Mouse (Mus musculus) testis, adult 2 months (tissue): Measurements from ENCODE around the gene Gm36079.
"Not testable (repeated sequence)": the region's sequence is repeated elsewhere in the genome, so short reads cannot be mapped to it uniquely, and the experiment has no call there.

Source experiments
- CTCF ChIP-seq: fragments of 200-500 bp; IDR thresholded peaks from 2 replicates; pipeline ENCODE4 v1.5.1; 2012; ENCODE audit warnings: low read depth, mild to moderate bottlenecking, inconsistent platforms, low read length, moderate library complexity; ENCODE audit not compliant: control insufficient read depth, insufficient read depth, insufficient replicate concordance
- POLR2A ChIP-seq: fragments of 200-500 bp; IDR thresholded peaks from 2 replicates; pipeline ENCODE4 v1.6.1; 2012; ENCODE audit warnings: low read depth, mild to moderate bottlenecking, inconsistent platforms, low read length, moderate library complexity; ENCODE audit not compliant: control insufficient read depth

DNA sequence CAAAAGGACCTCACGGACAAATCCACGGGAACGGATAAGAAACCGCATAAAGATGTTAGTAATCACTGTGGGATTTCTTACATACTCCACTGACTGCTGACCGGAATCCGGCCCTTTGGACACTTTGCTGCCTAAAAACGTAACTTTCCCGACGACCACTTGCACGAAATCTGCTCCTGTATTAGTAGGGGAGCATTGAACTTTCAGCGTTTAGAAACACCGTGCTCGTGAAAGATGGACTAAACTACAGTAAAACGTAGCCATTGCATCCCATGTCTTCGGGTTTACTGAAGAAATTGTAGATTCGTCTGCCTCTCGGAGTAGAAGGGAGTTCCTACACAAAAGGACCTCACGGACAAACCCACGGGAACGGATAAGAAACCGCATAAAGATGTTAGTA, 1.8 kb downstream of the Gm36079 start:
- TF ChIP-seq POLR2A, CTCF: not testable (repeated sequence)
